Mouse (Mus musculus) limb, embryonic 11.5 days (tissue): ENCODE results near the gene Gys1. TPM values are rescaled to one million over a fixed set of nuclear protein-coding genes. Genes with fewer than 3 reads are reported as not detected.
"Not testable (repeated sequence)": the region's sequence is repeated elsewhere in the genome, so short reads cannot be mapped to it uniquely, and the experiment has no call there.

Experiments used
- ATAC-seq: fragments of 200-750 bp; cut with Nextera tagmentation; 2 replicates; pipeline ENCODE4 v1.8.0; 2017; ENCODE audit warnings: low read depth; ENCODE audit not compliant: insufficient number of reproducible peaks, low FRiP score, low TSS enrichment
- DNase-seq: peaks from one replicate; pipeline ENCODE4 v3.0.0-alpha.2; 2015; ENCODE audit warnings: low spot score
- H3K27ac ChIP-seq: fragments of 300-500 bp; sonication (generic); replicated peaks from 2 replicates; pipeline ENCODE4 v1.5.1; 2014; ENCODE audit warnings: low read depth, mild to moderate bottlenecking, low read length
- H3K27me3 ChIP-seq: fragments of 300-500 bp; sonication (generic); 2 replicates; pipeline ENCODE4 v1.6.1; 2014; ENCODE audit warnings: mild to moderate bottlenecking, low read length, mixed read lengths; ENCODE audit not compliant: control insufficient read depth, insufficient read depth
- H3K36me3 ChIP-seq: fragments of 300-500 bp; sonication (generic); 2 replicates; pipeline ENCODE4 v1.6.1; 2014; ENCODE audit warnings: mild to moderate bottlenecking, low read length, moderate library complexity, mixed read lengths; ENCODE audit not compliant: control insufficient read depth, insufficient read depth
- H3K4me1 ChIP-seq: fragments of 300-500 bp; sonication (generic); 2 replicates; pipeline ENCODE4 v1.6.1; 2014; ENCODE audit warnings: low read length, mixed read lengths; ENCODE audit not compliant: control insufficient read depth, insufficient read depth
- H3K4me2 ChIP-seq: fragments of 300-500 bp; sonication (generic); 2 replicates; pipeline ENCODE4 v1.6.1; 2014; ENCODE audit warnings: low read depth, mild to moderate bottlenecking, moderate library complexity; ENCODE audit not compliant: severe bottlenecking
- H3K4me3 ChIP-seq: fragments of 300-500 bp; sonication (generic); 2 replicates; pipeline ENCODE4 v1.5.1; 2014; ENCODE audit warnings: low read depth, low read length
- H3K9ac ChIP-seq: fragments of 300-500 bp; sonication (generic); 2 replicates; pipeline ENCODE4 v1.6.1; 2014; ENCODE audit warnings: mild to moderate bottlenecking, low read length
- H3K9me3 ChIP-seq: fragments of 300-500 bp; sonication (generic); 2 replicates; pipeline ENCODE4 v1.6.1; 2016; ENCODE audit warnings: low read length; ENCODE audit not compliant: control insufficient read depth
- WGBS: fragments of 180-500 bp; shearing (Covaris S2); extraction: QIAGEN DNeasy Blood & Tissue Kit; methylation state at CpG from one replicate; pipeline ENCODE4 v1.1.7; 2014; 5-methylcytosine and 5-hydroxymethylcytosine counted together
- polyA plus RNA-seq: library from polyadenylated mRNA; unstranded; fragments of >200 nt; fragmentation: Nextera tagmentation; extraction: Ambion mirVana; gene quantifications from 2 replicates; pipeline ENCODE4 v1.2.1, GENCODE M21; 2014

Gene Gys1
- 39.1 and 41.8 TPM in 2 replicates for polyA plus RNA-seq

DNA sequence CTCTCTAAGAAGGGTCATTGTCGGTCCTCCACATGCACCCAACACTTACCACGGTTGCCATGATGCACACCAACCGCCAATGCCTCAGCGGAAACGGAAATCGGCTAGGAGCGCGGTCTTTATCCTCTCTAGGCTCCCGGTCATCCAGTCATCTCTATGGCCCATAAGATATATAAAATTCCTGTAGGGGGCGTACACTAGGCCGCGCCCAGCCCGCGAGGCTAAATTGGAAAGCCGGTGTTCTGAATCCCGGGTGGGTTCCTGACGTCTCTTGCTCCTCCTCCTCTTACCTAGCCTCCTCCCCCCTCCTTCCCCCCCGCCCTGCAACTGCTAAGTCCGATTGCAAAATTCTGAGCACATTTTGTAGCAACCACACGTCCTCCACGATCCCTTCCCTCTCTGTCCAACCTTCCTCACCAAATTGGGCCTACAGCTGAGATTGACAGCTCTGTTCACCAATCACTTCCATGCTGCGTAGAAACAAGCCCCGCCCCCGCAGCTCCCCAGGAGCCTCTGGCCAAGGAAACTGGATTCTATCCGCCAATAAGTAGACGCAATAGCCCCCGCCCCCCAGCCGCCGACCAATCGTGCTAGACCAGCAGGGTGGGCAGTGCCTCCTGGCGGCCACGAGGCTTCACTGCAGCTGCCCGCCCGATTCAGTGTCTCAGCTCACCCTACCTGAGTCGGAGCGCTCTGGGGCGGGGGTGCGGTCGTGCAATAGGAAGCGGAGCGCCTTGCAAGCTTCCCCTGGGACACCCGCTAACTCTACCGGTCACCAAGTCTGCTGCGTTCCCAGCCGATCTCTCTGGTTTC is at the start of gene Gys1:
TSS of gene Gys1 (plus strand) at position 642 of the 813 bp plus-strand sequence.
- Histone ChIP-seq H3K9ac (peak within 1 kb of the TSS; percentile 88), H3K36me3 (peaks cover 3% of the 10 kb centered on the region), H3K4me3 (peak within 1 kb of the TSS; percentile 82), H3K9me3 (no peaks in the 10 kb centered on the region), H3K27ac (peak within 1 kb of the TSS; percentile 75), H3K4me1 (peaks cover 36% of the 10 kb centered on the region), H3K27me3 (no peaks in the 10 kb centered on the region), H3K4me2 (peak within 1 kb of the TSS; percentile 92)
- ATAC-seq = peak; percentile 94
- peak; percentile 100 for DNase-seq
- 0% methylated on average over 45 of the region's 45 CpGs for WGBS

- 81% methylated on average over 3 of the region's 3 CpGs for WGBS
Observed at GRCm38 (mm10) chr7:45386077-45386476, 48.6 kb upstream of the Gys1 start.

GRCm38 (mm10) chr7:45395129-45395541 is 39.5 kb upstream of the Gys1 start:
- DNase-seq (no peak), ATAC-seq (peak; percentile 78)
- no peaks in the 10 kb centered on the region for H3K9me3 ChIP-seq
- H3K9ac ChIP-seq = peak overlapping the region; percentile 90
- peaks cover 17% of the 10 kb centered on the region for H3K36me3 ChIP-seq
- H3K27me3 ChIP-seq = no peaks in the 10 kb centered on the region
- H3K27ac ChIP-seq = peak overlapping the region; percentile 99
- WGBS = under 1% methylated on average over 19 of the region's 20 CpGs
- peak overlapping the region; percentile 90 for H3K4me2 ChIP-seq
- peaks cover 15% of the 10 kb centered on the region for H3K4me1 ChIP-seq
- peak overlapping the region; percentile 88 for H3K4me3 ChIP-seq

More at GRCm38 (mm10) chr7:45386077-45386476, 48.6 kb upstream of the Gys1 start:
- H3K4me1 ChIP-seq = no peaks in the 10 kb centered on the region
- H3K27ac ChIP-seq = no peak overlapping the region
- H3K36me3 ChIP-seq = peaks cover 72% of the 10 kb centered on the region
- DNase-seq (peak; percentile 36), ATAC-seq (no peak)
- H3K9ac ChIP-seq = no peak overlapping the region
- H3K9me3 ChIP-seq = no peaks in the 10 kb centered on the region
- H3K4me3 ChIP-seq = no peak overlapping the region
- no peak overlapping the region for H3K4me2 ChIP-seq
- H3K27me3 ChIP-seq = no peaks in the 10 kb centered on the region

GRCm38 (mm10) chr7:45395578-45396336 is 38.9 kb upstream of the Gys1 start, which contains the start of gene Snrnp70:
Snrnp70 (minus strand) TSS chr7:45395742.
- H3K9me3 ChIP-seq = no peaks in the 10 kb centered on the region
- peak within 1 kb of the TSS; percentile 90 for H3K4me2 ChIP-seq
- peak within 1 kb of the TSS; percentile 99 for H3K27ac ChIP-seq
- H3K9ac ChIP-seq = peak within 1 kb of the TSS; percentile 90
- ATAC-seq (peak; percentile 94), DNase-seq (peak; percentile 100)
- H3K4me3 ChIP-seq = peak within 1 kb of the TSS; percentile 88
- peaks cover 12% of the 10 kb centered on the region; the same call in 1 of the 2 replicates for H3K36me3 ChIP-seq
- H3K4me1 ChIP-seq = peaks cover 15% of the 10 kb centered on the region
- H3K27me3 ChIP-seq = no peaks in the 10 kb centered on the region
- WGBS = under 1% methylated on average over 60 of the region's 60 CpGs

DNA sequence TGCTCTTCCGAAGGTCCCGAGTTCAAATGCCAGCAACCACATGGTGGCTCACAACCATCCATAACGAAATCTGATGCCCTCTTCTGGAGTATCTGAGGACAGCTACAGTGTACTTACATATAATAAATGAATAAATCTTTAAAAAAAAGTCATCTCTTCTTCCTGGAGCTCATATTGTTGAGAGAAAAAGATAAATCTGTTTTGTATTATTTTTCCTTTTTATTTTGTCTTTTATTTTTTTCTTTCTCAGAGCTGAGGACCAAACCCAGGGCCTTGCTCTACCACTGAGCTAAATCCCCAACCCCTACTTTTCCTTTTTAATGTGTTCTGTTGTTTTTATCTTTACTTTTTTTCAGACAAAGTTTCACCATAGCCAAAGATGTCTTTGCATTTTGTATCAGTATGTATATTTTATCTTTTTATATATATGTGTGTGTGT is 38.3 kb upstream of the Gys1 start:
- 7% methylated on average over 3 of the region's 3 CpGs for WGBS
- H3K9ac ChIP-seq, ATAC-seq, H3K27ac ChIP-seq, H3K36me3 ChIP-seq, H3K9me3 ChIP-seq, H3K27me3 ChIP-seq, DNase-seq: not testable (repeated sequence)
- Histone ChIP-seq H3K4me2 (peak overlapping the region; percentile 46; the same call in 1 of the 2 replicates), H3K4me1 (peaks cover 15% of the 10 kb centered on the region), H3K4me3 (peak overlapping the region; percentile 88)

DNA sequence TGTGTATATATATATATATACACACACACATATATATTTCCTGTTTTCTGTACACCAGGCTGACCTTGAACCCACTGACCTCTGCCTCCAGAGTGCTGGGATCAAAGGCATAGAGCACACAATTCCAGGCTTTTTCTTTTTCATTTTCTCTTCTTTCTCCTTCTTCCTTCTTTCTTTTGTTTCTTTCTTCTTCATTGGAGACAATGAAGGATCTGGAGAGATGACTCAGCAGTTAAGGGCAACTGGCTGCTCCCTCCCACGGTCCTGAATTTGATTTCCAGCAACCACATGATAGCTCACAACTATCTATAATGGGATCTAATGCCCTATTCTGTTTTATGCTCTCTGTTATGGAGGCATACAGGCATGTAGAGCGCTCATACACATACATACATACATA is 37.9 kb upstream of the Gys1 start:
- Histone ChIP-seq H3K4me1 (peaks cover 15% of the 10 kb centered on the region), H3K4me3 (no peak overlapping the region), H3K36me3 (peaks cover 5% of the 10 kb centered on the region; the same call in 1 of the 2 replicates), H3K27ac (no peak overlapping the region), H3K27me3 (no peaks in the 10 kb centered on the region), H3K4me2 (no peak overlapping the region), H3K9ac (no peak overlapping the region), H3K9me3 (no peaks in the 10 kb centered on the region)
- DNase-seq (no peak), ATAC-seq (no peak)
- WGBS = 83% methylated on average over 2 of the region's 2 CpGs

- H3K4me2 ChIP-seq = no peak overlapping the region
- no peak for DNase-seq
- no peaks in the 10 kb centered on the region for H3K9me3 ChIP-seq
- ATAC-seq = no peak
- H3K4me3 ChIP-seq = no peak overlapping the region
- H3K9ac ChIP-seq = no peak overlapping the region
- peaks cover 15% of the 10 kb centered on the region for H3K27me3 ChIP-seq
- 0 out of 2 replicates have a peak, but pooled peaks cover 3% of the 10 kb centered on the region for H3K4me1 ChIP-seq
- no peak overlapping the region for H3K27ac ChIP-seq
- H3K36me3 ChIP-seq = no peaks in the 10 kb centered on the region
- 82% methylated on average over 10 of the region's 10 CpGs for WGBS
Observed at GRCm38 (mm10) chr7:45401521-45402085, 33.0 kb upstream of the Gys1 start.
